Mouse (Mus musculus) bone marrow, adult 2 months (tissue): ENCODE results near the gene Cntnap2.

Experiments used
- CTCF ChIP-seq: fragments of 200-500 bp; IDR thresholded peaks from 2 replicates; pipeline ENCODE4 v1.5.1; 2011; ENCODE audit warnings: low read length, control low read depth; ENCODE audit not compliant: control insufficient read depth, insufficient read depth
- POLR2A ChIP-seq: fragments of 200-500 bp; IDR thresholded peaks from 2 replicates; pipeline ENCODE4 v1.6.1; 2011; ENCODE audit warnings: low read depth, mild to moderate bottlenecking, control low read depth, low read length, borderline replicate concordance; ENCODE audit not compliant: control insufficient read depth

GRCm38 (mm10) chr6:45229002-45229401 is 169.8 kb downstream of the Cntnap2 start:
- TF ChIP-seq CTCF (no peak), POLR2A (no peak)
